Mouse (Mus musculus): Measurements from ENCODE around the gene Akap11. TPM values are rescaled to one million over a fixed set of nuclear protein-coding genes. Genes with fewer than 3 reads are reported as not detected.
A peak's percentile ranks its signal among the peaks of the same experiment; 100 is the strongest.

The Akap11 gene
- polyA plus RNA-seq, 1 experiment from 2014 or later, result 17.4 TPM

GRCm38 (mm10) chr14:78541319-78541718, 4.7 kb upstream of the Akap11 start:
- H3K36me3 ChIP-seq (replicated peaks), result no peaks in the 10 kb centered on the region
- 85% methylated on average over 3 of the region's 3 CpGs for WGBS

GRCm38 (mm10) chr14:78539821-78540220, 3.2 kb upstream of the Akap11 start:
- H3K9me3 ChIP-seq, result no peaks in the 10 kb centered on the region
- 90% methylated on average over 1 of the region's 1 CpGs for WGBS
- no peak for DNase-seq (ENCODE audit: low spot score)
- peaks cover 21% of the 10 kb centered on the region for H3K4me1 ChIP-seq
- no peaks in the 10 kb centered on the region for H3K27me3 ChIP-seq (replicated peaks; ENCODE audit: low read depth, poor library complexity, severe bottlenecking)
- no peaks in the 10 kb centered on the region for H3K36me3 ChIP-seq (replicated peaks)
- H3K4me3 ChIP-seq, result no peak overlapping the region
- H3K27ac ChIP-seq (replicated peaks), result no peak overlapping the region

More at GRCm38 (mm10) chr14:78541319-78541718, 4.7 kb upstream of the Akap11 start:
- no peaks in the 10 kb centered on the region for H3K9me3 ChIP-seq
- H3K27me3 ChIP-seq (replicated peaks; ENCODE audit: low read depth, poor library complexity, severe bottlenecking), result no peaks in the 10 kb centered on the region
- peaks cover 14% of the 10 kb centered on the region for H3K4me1 ChIP-seq
- DNase-seq (ENCODE audit: low spot score), result no peak
- H3K27ac ChIP-seq (replicated peaks), result no peak overlapping the region
- no peak overlapping the region for H3K4me3 ChIP-seq

GRCm38 (mm10) chr14:78538572-78539320, 2.1 kb upstream of the Akap11 start:
- H3K36me3 ChIP-seq (replicated peaks), result no peaks in the 10 kb centered on the region
- WGBS, result 33% methylated on average over 5 of the region's 5 CpGs
- H3K4me1 ChIP-seq, result peaks cover 24% of the 10 kb centered on the region
- H3K4me3 ChIP-seq, result no peak overlapping the region
- no peak overlapping the region; the same call in 1 of the 2 replicates for H3K27ac ChIP-seq (replicated peaks)
- H3K9me3 ChIP-seq, result no peaks in the 10 kb centered on the region
- peak; percentile 40 for DNase-seq (ENCODE audit: low spot score)
- no peaks in the 10 kb centered on the region for H3K27me3 ChIP-seq (replicated peaks; ENCODE audit: low read depth, poor library complexity, severe bottlenecking)

GRCm38 (mm10) chr14:78537551-78537950, 943 bp upstream of the Akap11 start:
- no peaks in the 10 kb centered on the region for H3K9me3 ChIP-seq
- H3K27me3 ChIP-seq (replicated peaks; ENCODE audit: low read depth, poor library complexity, severe bottlenecking), result no peaks in the 10 kb centered on the region
- H3K4me3 ChIP-seq, result peak overlapping the region; percentile 92
- peaks cover 26% of the 10 kb centered on the region for H3K4me1 ChIP-seq
- H3K27ac ChIP-seq (replicated peaks), result peak overlapping the region; percentile 95
- WGBS, result 43% methylated on average over 6 of the region's 6 CpGs
- H3K36me3 ChIP-seq (replicated peaks), result no peaks in the 10 kb centered on the region
- DNase-seq (ENCODE audit: low spot score), result peak; percentile 12

GRCm38 (mm10) chr14:78535366-78535765, 1.2 kb downstream of the Akap11 start:
- 55% methylated on average over 2 of the region's 2 CpGs for WGBS
- no peaks in the 10 kb centered on the region for H3K27me3 ChIP-seq (replicated peaks; ENCODE audit: low read depth, poor library complexity, severe bottlenecking)
- no peaks in the 10 kb centered on the region for H3K36me3 ChIP-seq (replicated peaks)
- DNase-seq (ENCODE audit: low spot score), result no peak
- peak overlapping the region; percentile 92 for H3K4me3 ChIP-seq
- H3K4me1 ChIP-seq, result peaks cover 26% of the 10 kb centered on the region
- no peak overlapping the region; the same call in 1 of the 2 replicates for H3K27ac ChIP-seq (replicated peaks)
- H3K9me3 ChIP-seq, result no peaks in the 10 kb centered on the region

GRCm38 (mm10) chr14:78534651-78535050, 2.0 kb downstream of the Akap11 start:
- DNase-seq (ENCODE audit: low spot score), result no peak
- WGBS, result 94% methylated on average over 5 of the region's 5 CpGs
- no peaks in the 10 kb centered on the region for H3K36me3 ChIP-seq (replicated peaks)
- no peak overlapping the region for H3K4me3 ChIP-seq
- no peak overlapping the region for H3K27ac ChIP-seq (replicated peaks)
- H3K9me3 ChIP-seq, result no peaks in the 10 kb centered on the region
- H3K4me1 ChIP-seq, result peaks cover 26% of the 10 kb centered on the region
- H3K27me3 ChIP-seq (replicated peaks; ENCODE audit: low read depth, poor library complexity, severe bottlenecking), result no peaks in the 10 kb centered on the region

- 94% methylated on average over 3 of the region's 3 CpGs for WGBS
- Histone ChIP-seq H3K9me3 (no peaks in the 10 kb centered on the region), H3K36me3 (replicated peaks) (no peaks in the 10 kb centered on the region), H3K27me3 (replicated peaks; ENCODE audit: low read depth, poor library complexity, severe bottlenecking) (no peaks in the 10 kb centered on the region), H3K4me1 (peaks cover 26% of the 10 kb centered on the region), H3K4me3 (no peak overlapping the region), H3K27ac (replicated peaks) (no peak overlapping the region)
- no peak for DNase-seq (ENCODE audit: low spot score)
These were observed 2.9 kb downstream of the Akap11 start for GRCm38 (mm10) chr14:78533701-78534100.

- no peaks in the 10 kb centered on the region for H3K9me3 ChIP-seq
- H3K4me3 ChIP-seq, result no peak overlapping the region
- no peaks in the 10 kb centered on the region for H3K36me3 ChIP-seq (replicated peaks)
- no peak overlapping the region for H3K27ac ChIP-seq (replicated peaks)
- 93% methylated on average over 6 of the region's 6 CpGs for WGBS
- DNase-seq (ENCODE audit: low spot score), result no peak
- no peaks in the 10 kb centered on the region for H3K27me3 ChIP-seq (replicated peaks; ENCODE audit: low read depth, poor library complexity, severe bottlenecking)
- H3K4me1 ChIP-seq, result peaks cover 16% of the 10 kb centered on the region
These were observed 4.3 kb downstream of the Akap11 start for GRCm38 (mm10) chr14:78532345-78532744.

- no peak for DNase-seq (ENCODE audit: low spot score)
- WGBS, result 90% methylated on average over 3 of the region's 3 CpGs
- H3K27ac ChIP-seq (replicated peaks), result no peak overlapping the region
These were observed 6.4 kb downstream of the Akap11 start for GRCm38 (mm10) chr14:78530256-78530655.

GRCm38 (mm10) chr14:78528461-78529425, 7.9 kb downstream of the Akap11 start:
- WGBS, result 90% methylated on average over 8 of the region's 8 CpGs

More at GRCm38 (mm10) chr14:78530256-78530655, 6.4 kb downstream of the Akap11 start:
- Histone ChIP-seq H3K4me3 (no peak overlapping the region), H3K27me3 (replicated peaks; ENCODE audit: low read depth, poor library complexity, severe bottlenecking) (no peaks in the 10 kb centered on the region), H3K9me3 (no peaks in the 10 kb centered on the region), H3K4me1 (peaks cover 20% of the 10 kb centered on the region), H3K36me3 (replicated peaks) (no peaks in the 10 kb centered on the region)

GRCm38 (mm10) chr14:78526907-78527306, 9.7 kb downstream of the Akap11 start:
- WGBS, result 75% methylated on average over 6 of the region's 6 CpGs
- peaks cover under 1% of the 10 kb centered on the region for H3K36me3 ChIP-seq (replicated peaks)
- no peaks in the 10 kb centered on the region for H3K27me3 ChIP-seq (replicated peaks; ENCODE audit: low read depth, poor library complexity, severe bottlenecking)

More at GRCm38 (mm10) chr14:78528461-78529425, 7.9 kb downstream of the Akap11 start:
- no peak for DNase-seq (ENCODE audit: low spot score)
- no peak overlapping the region for H3K27ac ChIP-seq (replicated peaks)
- H3K4me1 ChIP-seq, result peaks cover 16% of the 10 kb centered on the region
- H3K4me3 ChIP-seq, result no peak overlapping the region
- H3K36me3 ChIP-seq (replicated peaks), result no peaks in the 10 kb centered on the region
- no peaks in the 10 kb centered on the region for H3K27me3 ChIP-seq (replicated peaks; ENCODE audit: low read depth, poor library complexity, severe bottlenecking)
- no peaks in the 10 kb centered on the region for H3K9me3 ChIP-seq

GRCm38 (mm10) chr14:78526475-78526874, 10.1 kb downstream of the Akap11 start:
- no peak for DNase-seq (ENCODE audit: low spot score)
- Histone ChIP-seq H3K27ac (replicated peaks) (no peak overlapping the region), H3K4me1 (peaks cover 14% of the 10 kb centered on the region), H3K27me3 (replicated peaks; ENCODE audit: low read depth, poor library complexity, severe bottlenecking) (no peaks in the 10 kb centered on the region), H3K36me3 (replicated peaks) (peaks cover 5% of the 10 kb centered on the region), H3K9me3 (no peaks in the 10 kb centered on the region), H3K4me3 (no peak overlapping the region)
- WGBS, result 71% methylated on average over 3 of the region's 3 CpGs

More at GRCm38 (mm10) chr14:78526907-78527306, 9.7 kb downstream of the Akap11 start:
- Histone ChIP-seq H3K4me1 (peaks cover 14% of the 10 kb centered on the region), H3K4me3 (no peak overlapping the region), H3K27ac (replicated peaks) (no peak overlapping the region), H3K9me3 (no peaks in the 10 kb centered on the region)
- DNase-seq (ENCODE audit: low spot score), result no peak

All from embryonic facial prominence, embryonic 10.5 days (tissue).